Mouse (Mus musculus): ENCODE measurements around the gene Syne1.

Gene Syne1

GRCm38 (mm10) chr10:5437766-5438165 is 113.5 kb downstream of the Syne1 start:
- DNase-seq (ENCODE audit: low read depth, low spot score), result no peak

GRCm38 (mm10) chr10:5423984-5424383 is 127.3 kb downstream of the Syne1 start:
- DNase-seq (ENCODE audit: low read depth, low spot score), result peak; percentile 12

GRCm38 (mm10) chr10:5415730-5416129 is 135.6 kb downstream of the Syne1 start:
- DNase-seq (ENCODE audit: low read depth, low spot score), result no peak

GRCm38 (mm10) chr10:5384131-5384776 is 167.0 kb downstream of the Syne1 start:
- DNase-seq (ENCODE audit: low read depth, low spot score), result no peak

- DNase-seq (ENCODE audit: low read depth, low spot score), result no peak
Measured at GRCm38 (mm10) chr10:5381536-5381935, 169.7 kb downstream of the Syne1 start.

- DNase-seq (ENCODE audit: low read depth, low spot score), result no peak
Measured at GRCm38 (mm10) chr10:5378969-5379368, 172.3 kb downstream of the Syne1 start.

GRCm38 (mm10) chr10:5369599-5369998 is 181.7 kb downstream of the Syne1 start:
- DNase-seq (ENCODE audit: low read depth, low spot score), result no peak

GRCm38 (mm10) chr10:5368266-5368665 is 183.0 kb downstream of the Syne1 start:
- no peak for DNase-seq (ENCODE audit: low read depth, low spot score)

GRCm38 (mm10) chr10:5367465-5368011 is 183.7 kb downstream of the Syne1 start:
- DNase-seq (ENCODE audit: low read depth, low spot score), result no peak

GRCm38 (mm10) chr10:5360560-5360959 is 190.7 kb downstream of the Syne1 start:
- no peak for DNase-seq (ENCODE audit: low read depth, low spot score)

- no peak for DNase-seq (ENCODE audit: low read depth, low spot score)
Measured at GRCm38 (mm10) chr10:5356614-5357013, 194.7 kb downstream of the Syne1 start.

GRCm38 (mm10) chr10:5353390-5353789 is 197.9 kb downstream of the Syne1 start:
- no peak for DNase-seq (ENCODE audit: low read depth, low spot score)

GRCm38 (mm10) chr10:5346911-5347310 is 204.4 kb downstream of the Syne1 start:
- no peak for DNase-seq (ENCODE audit: low read depth, low spot score)

- no peak for DNase-seq (ENCODE audit: low read depth, low spot score)
Measured at GRCm38 (mm10) chr10:5343211-5343610, 208.1 kb downstream of the Syne1 start.

- DNase-seq (ENCODE audit: low read depth, low spot score), result no peak
Measured at GRCm38 (mm10) chr10:5336394-5336793, 214.9 kb downstream of the Syne1 start.

- DNase-seq (ENCODE audit: low read depth, low spot score), result no peak
Measured at GRCm38 (mm10) chr10:5332801-5333200, 218.5 kb downstream of the Syne1 start.

GRCm38 (mm10) chr10:5326716-5327115 is 224.6 kb downstream of the Syne1 start:
- DNase-seq (ENCODE audit: low read depth, low spot score), result no peak

GRCm38 (mm10) chr10:5323741-5324395 is 227.4 kb downstream of the Syne1 start:
- no peak for DNase-seq (ENCODE audit: low read depth, low spot score)

GRCm38 (mm10) chr10:5322562-5322961 is 228.7 kb downstream of the Syne1 start:
- DNase-seq (ENCODE audit: low read depth, low spot score), result no peak

- DNase-seq (ENCODE audit: low read depth, low spot score), result no peak
Measured at GRCm38 (mm10) chr10:5317602-5318001, 233.7 kb downstream of the Syne1 start.

GRCm38 (mm10) chr10:5312437-5312836 is 238.8 kb downstream of the Syne1 start:
- DNase-seq (ENCODE audit: low read depth, low spot score), result no peak

- no peak for DNase-seq (ENCODE audit: low read depth, low spot score)
Measured at GRCm38 (mm10) chr10:5309961-5310713, 241.1 kb downstream of the Syne1 start.
